Mouse (Mus musculus) layer of hippocampus, adult 9-10 months (tissue): Measurements from ENCODE around the gene Cadm4.
"Not testable (repeated sequence)": the region's sequence is repeated elsewhere in the genome, so short reads cannot be mapped to it uniquely, and the experiment has no call there.

Source experiments
- DNase-seq: peaks from one replicate; pipeline ENCODE4 v3.0.0; 2022; ENCODE audit warnings: low spot score

Gene Cadm4

DNA sequence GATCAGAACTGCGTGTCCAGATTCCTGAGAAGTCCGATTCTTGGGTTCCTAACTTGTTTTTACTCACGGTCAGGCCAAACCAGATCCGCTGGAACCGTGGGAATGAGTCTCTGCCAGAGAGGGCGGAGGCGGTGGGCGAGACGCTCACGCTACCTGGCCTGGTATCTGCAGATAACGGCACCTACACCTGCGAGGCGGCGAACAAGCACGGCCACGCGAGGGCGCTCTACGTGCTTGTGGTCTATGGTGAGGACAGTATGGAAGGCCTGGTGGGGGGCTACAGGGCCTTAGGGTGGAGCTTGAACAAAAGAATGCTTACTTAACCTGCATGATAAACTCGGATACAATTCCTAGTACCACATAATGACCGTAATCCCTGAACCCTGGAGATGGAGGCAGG is 19.7 kb downstream of the Cadm4 start:
- no peak for DNase-seq

- no peak for DNase-seq
Observed at GRCm38 (mm10) chr7:24504004-24504403, 22.2 kb downstream of the Cadm4 start.

GRCm38 (mm10) chr7:24504868-24505267 is 23.0 kb downstream of the Cadm4 start:
- DNase-seq: no peak

DNA sequence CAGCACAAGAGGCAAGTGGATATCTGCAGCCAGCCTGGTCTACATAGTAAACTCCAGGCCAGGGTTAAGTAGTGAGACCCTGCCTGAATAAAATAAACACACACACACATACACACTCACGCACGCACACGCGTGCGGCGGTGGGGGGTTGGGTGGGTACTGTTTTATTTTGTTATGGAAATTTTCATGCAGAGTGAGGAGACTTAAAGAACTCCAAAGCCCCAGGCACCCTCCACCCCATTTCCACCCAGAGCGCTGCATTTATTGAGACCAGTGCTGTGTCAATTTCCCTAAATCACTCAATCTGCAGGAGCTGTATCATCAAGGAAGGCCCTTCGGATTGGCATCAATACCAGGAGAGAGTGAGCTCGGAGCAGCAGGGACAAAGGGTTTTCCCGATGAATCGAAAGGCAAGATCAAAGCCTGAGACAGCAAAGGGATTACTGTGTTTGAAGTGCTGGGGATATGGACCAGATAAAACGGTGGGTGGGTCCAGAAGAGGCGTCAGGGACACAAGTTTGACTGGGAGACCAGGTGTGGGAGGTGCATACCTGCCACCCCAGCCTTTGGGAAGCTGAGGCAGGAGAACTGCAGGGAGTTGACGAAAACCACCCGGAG is 23.7 kb downstream of the Cadm4 start:
- no peak for DNase-seq

- DNase-seq: no peak
Observed at GRCm38 (mm10) chr7:24506065-24506459, 24.2 kb downstream of the Cadm4 start.

DNA sequence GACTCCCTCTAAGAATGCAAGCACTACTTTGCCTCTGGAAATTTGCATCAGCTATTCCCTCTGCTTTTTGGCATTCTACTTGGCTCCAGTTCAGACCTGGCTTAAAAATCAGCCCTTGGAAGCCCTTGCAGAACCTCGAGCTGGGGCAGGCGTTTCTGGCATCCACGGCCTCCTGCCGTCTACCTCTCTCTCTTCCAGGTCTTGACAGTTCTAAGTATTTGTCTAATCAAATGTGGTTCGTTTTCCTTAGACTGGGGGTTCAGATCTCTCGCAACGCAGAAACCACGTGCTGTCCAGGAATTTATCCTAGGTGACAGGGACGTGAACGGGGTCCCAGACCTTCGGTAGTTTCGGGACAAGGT is 24.6 kb downstream of the Cadm4 start:
- DNase-seq: no peak

- no peak for DNase-seq
Observed at GRCm38 (mm10) chr7:24506838-24507725, 25.3 kb downstream of the Cadm4 start, which contains the start of gene Zfp428. Gene Zfp428 (plus strand): TSS chr7:24507006.

- DNase-seq: no peak
Observed at GRCm38 (mm10) chr7:24507726-24508114, 25.9 kb downstream of the Cadm4 start.

GRCm38 (mm10) chr7:24512355-24512754 is 30.5 kb downstream of the Cadm4 start, which contains the start of gene AC161166.1:
Gene AC161166.1 (minus strand): TSS chr7:24512455.
- DNase-seq: no peak

GRCm38 (mm10) chr7:24516319-24516718 is 34.5 kb downstream of the Cadm4 start:
- DNase-seq: not testable (repeated sequence)

DNA sequence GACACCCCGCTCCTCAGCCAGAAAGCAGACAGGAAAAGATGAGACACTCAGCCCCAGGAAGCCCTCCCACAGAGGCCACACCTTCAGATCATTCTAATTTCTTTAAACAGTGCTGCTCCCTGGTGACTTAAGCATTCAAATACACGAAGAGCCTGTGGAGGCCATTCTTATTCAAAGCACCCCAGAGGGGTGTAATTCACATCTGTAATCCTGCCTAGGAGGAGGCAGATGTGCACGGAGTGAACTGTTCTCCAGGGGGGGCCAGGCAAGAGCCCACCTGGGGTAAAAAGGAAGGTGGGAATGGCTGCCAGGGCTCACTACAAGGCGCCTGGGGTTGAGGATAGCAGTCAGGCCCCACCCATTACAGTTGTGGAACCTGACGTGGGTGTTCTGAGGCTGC is 35.3 kb downstream of the Cadm4 start:
- no peak for DNase-seq

DNA sequence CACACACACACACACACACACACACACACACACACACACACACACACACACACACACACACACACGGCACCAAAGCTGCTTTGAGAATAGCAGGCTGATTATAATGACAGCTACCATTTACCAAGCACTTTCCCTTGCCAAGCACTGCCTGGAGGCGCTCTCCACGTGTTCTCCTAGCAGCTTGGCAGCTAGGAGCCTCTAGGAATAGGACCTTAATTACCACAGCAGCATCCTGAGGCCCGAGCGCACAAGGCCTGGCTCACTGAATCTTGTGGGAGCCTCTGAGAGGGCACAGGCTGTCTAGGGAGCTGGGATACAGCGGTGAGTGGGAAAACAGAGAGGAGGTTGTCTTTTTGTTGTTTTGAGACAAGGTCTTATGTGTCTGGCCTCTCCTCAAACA is 35.8 kb downstream of the Cadm4 start:
- DNase-seq: no peak

- DNase-seq: no peak
Observed at GRCm38 (mm10) chr7:24519130-24519529, 37.3 kb downstream of the Cadm4 start.

- not testable (repeated sequence) for DNase-seq
Observed at GRCm38 (mm10) chr7:24520054-24520453, 38.2 kb downstream of the Cadm4 start.

DNA sequence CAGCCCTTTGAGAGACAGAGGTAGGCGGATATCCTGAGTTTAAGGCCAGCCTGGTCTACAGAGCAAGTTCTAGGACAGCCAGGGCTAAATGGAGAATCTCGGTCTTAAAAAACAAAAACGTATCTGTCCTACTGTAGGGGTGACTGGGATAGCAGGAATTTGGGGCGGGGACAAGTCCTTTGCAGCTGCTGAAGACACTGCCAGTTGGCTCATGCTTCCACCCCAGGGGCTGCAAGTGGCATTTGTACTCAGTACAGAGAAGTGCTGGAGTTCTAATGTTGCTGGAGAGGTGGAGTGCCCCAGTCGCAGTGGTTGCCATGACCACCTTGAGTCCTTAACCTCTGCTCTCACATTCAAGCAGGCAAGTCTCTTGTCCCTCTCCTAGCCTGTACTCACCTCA is 41.0 kb downstream of the Cadm4 start:
- no peak for DNase-seq

GRCm38 (mm10) chr7:24523723-24524122 is 41.9 kb downstream of the Cadm4 start:
- no peak for DNase-seq

GRCm38 (mm10) chr7:24524978-24525377 is 43.2 kb downstream of the Cadm4 start:
- no peak for DNase-seq

GRCm38 (mm10) chr7:24525686-24526420 is 44.0 kb downstream of the Cadm4 start:
- no peak for DNase-seq

- no peak for DNase-seq
Observed at GRCm38 (mm10) chr7:24528861-24529260, 47.0 kb downstream of the Cadm4 start.

GRCm38 (mm10) chr7:24529580-24529979 is 47.8 kb downstream of the Cadm4 start:
- no peak for DNase-seq

GRCm38 (mm10) chr7:24530062-24530931 is 48.5 kb downstream of the Cadm4 start, which contains the start of gene Irgq:
Gene Irgq (plus strand): TSS chr7:24530689.
- DNase-seq: peak; percentile 96
